Mouse (Mus musculus) stomach, postnatal 0 days (tissue): ENCODE measurements around the gene Arpp21. TPM values are rescaled to one million over a fixed set of nuclear protein-coding genes. Genes with fewer than 3 reads are reported as not detected.

Experiments used
- ATAC-seq: fragments of 200-750 bp; cut with Nextera tagmentation; 2 replicates; pipeline ENCODE4 v1.8.0; 2017; ENCODE audit not compliant: low FRiP score, low TSS enrichment
- DNase-seq: peaks from one replicate; pipeline ENCODE4 v3.0.0-alpha.2; 2016; ENCODE audit warnings: low spot score
- H3K27ac ChIP-seq: fragments of 300-500 bp; sonication (generic); replicated peaks from 2 replicates; pipeline ENCODE4 v1.5.1; 2014; ENCODE audit warnings: mild to moderate bottlenecking, control low read depth
- H3K27me3 ChIP-seq: fragments of 300-500 bp; sonication (generic); 2 replicates; pipeline ENCODE4 v1.6.1; 2014; ENCODE audit warnings: low read length; ENCODE audit not compliant: control insufficient read depth, insufficient read depth
- H3K36me3 ChIP-seq: fragments of 300-500 bp; sonication (generic); 2 replicates; pipeline ENCODE4 v1.6.1; 2014; ENCODE audit warnings: low read length, mixed read lengths; ENCODE audit not compliant: control insufficient read depth, insufficient read depth
- H3K4me1 ChIP-seq: fragments of 300-500 bp; sonication (generic); replicated peaks from 2 replicates; pipeline ENCODE4 v1.6.1; 2014; ENCODE audit warnings: antibody characterized with exemption; ENCODE audit not compliant: control insufficient read depth, insufficient read depth
- H3K4me2 ChIP-seq: fragments of 300-500 bp; sonication (generic); replicated peaks from 2 replicates; pipeline ENCODE4 v1.6.1; 2014; ENCODE audit warnings: low read depth, mild to moderate bottlenecking, control low read depth, moderate library complexity
- H3K4me3 ChIP-seq: fragments of 300-500 bp; sonication (generic); 2 replicates; pipeline ENCODE4 v1.5.1; 2014; ENCODE audit warnings: low read depth, low read length, control low read depth
- H3K9ac ChIP-seq: fragments of 300-500 bp; sonication (generic); 2 replicates; pipeline ENCODE4 v1.6.1; 2014; ENCODE audit warnings: mild to moderate bottlenecking, low read length, control low read depth, mixed read lengths
- H3K9me3 ChIP-seq: fragments of 300-500 bp; sonication (generic); 2 replicates; pipeline ENCODE4 v1.6.1; 2016; ENCODE audit warnings: low read length; ENCODE audit not compliant: control insufficient read depth
- CTCF ChIP-seq: IDR thresholded peaks from 2 replicates; pipeline ENCODE4 v1.5.1; 2016; ENCODE audit warnings: antibody characterized with exemption, low read depth, mild to moderate bottlenecking, moderate library complexity
- EP300 ChIP-seq: optimal IDR thresholded peaks from 2 replicates; pipeline ENCODE3; 2016; ENCODE audit warnings: antibody characterized with exemption
- WGBS: fragments of 180-500 bp; shearing (Covaris S2); extraction: QIAGEN DNeasy Blood & Tissue Kit; methylation state at CpG from one replicate; pipeline ENCODE4 v1.1.7; 2014; 5-methylcytosine and 5-hydroxymethylcytosine counted together
- polyA plus RNA-seq: library from polyadenylated mRNA; unstranded; fragments of >200 nt; fragmentation: Nextera tagmentation; extraction: Ambion mirVana; gene quantifications from 2 replicates; pipeline ENCODE4 v1.2.1, GENCODE M21; 2015

Arpp21 gene
- polyA plus RNA-seq, 1 experiment from 2014 or later: 1.2 TPM

DNA sequence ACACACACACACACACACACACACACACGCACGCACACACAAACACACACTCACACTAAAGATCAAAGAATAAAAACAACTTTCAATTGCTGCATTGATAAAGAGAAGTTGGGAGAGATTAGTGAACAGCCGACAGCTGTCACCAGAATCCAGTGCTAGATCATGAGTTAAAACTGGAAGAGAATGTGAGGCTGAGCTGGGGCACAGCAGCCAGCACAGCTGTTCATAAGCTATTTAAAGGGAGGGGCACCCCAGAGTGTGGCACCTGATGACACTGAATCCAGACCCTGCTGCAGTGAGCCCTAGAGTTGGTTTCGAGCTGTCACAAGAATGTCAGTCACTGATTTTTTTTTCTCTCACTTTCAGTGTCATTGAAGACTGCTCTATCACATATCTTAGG, 14.0 kb upstream of the Arpp21 start:
- TF ChIP-seq EP300 (no peak), CTCF (no peak)

DNA sequence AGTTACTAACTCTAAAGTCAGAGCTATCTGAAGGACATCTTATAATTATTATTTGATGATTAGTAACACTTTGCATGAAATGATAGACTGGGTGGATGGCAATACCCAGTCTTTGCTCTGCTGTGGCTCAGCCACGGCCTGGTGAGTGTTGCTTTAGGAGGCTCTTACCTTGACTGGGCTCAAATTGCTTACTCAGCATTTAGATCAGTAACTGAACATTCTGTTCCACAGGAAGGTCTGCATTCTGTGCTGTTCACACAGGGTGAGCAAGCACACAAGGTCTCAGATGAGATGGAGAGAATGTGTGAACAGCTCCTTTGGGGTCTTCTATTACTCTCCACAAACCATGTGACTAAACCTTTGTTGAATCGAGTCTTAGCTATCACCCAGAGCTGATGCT, 11.4 kb upstream of the Arpp21 start:
- Histone ChIP-seq H3K9me3 (no peaks in the 10 kb centered on the region), H3K27me3 (no peaks in the 10 kb centered on the region), H3K9ac (no peak overlapping the region), H3K27ac (no peak overlapping the region), H3K4me2 (no peak overlapping the region), H3K4me1 (no peaks in the 10 kb centered on the region), H3K4me3 (no peak overlapping the region), H3K36me3 (no peaks in the 10 kb centered on the region)
- ATAC-seq (no peak), DNase-seq (no peak)
- 55% methylated on average over 2 of the region's 2 CpGs for WGBS
- TF ChIP-seq CTCF (no peak), EP300 (no peak)

More for the DNA sequence above, 14.0 kb upstream of the Arpp21 start:
- Histone ChIP-seq H3K4me2 (no peak overlapping the region), H3K9me3 (no peaks in the 10 kb centered on the region), H3K4me3 (no peak overlapping the region), H3K36me3 (no peaks in the 10 kb centered on the region), H3K4me1 (no peaks in the 10 kb centered on the region), H3K27ac (no peak overlapping the region), H3K9ac (no peak overlapping the region), H3K27me3 (no peaks in the 10 kb centered on the region)
- DNase-seq (no peak), ATAC-seq (no peak)
- WGBS: 69% methylated on average over 4 of the region's 4 CpGs

DNA sequence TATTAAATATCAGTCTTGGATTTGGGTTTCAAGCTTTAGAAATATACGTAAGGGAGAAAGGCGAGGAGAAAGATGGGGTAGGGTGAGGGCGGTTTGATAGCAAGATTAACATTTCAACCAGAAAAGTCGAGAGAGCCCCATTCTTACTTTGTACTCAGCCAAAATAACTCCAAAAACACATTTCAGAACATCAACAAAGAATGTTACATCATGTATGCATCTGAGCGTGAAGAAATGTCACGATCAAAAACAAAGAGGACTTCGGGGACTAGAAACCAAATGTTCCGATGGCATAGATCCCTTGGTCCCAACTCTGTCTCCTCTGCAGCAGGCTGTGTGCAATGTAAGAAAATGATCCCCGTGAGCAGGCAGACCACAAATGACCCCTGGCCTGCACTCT, 2.4 kb upstream of the Arpp21 start:
- ATAC-seq (no peak), DNase-seq (no peak)
- Histone ChIP-seq H3K9me3 (no peaks in the 10 kb centered on the region), H3K4me1 (no peaks in the 10 kb centered on the region), H3K27me3 (peaks cover 10% of the 10 kb centered on the region; the same call in 1 of the 2 replicates), H3K9ac (no peak overlapping the region), H3K4me2 (no peak overlapping the region), H3K36me3 (no peaks in the 10 kb centered on the region), H3K27ac (no peak overlapping the region), H3K4me3 (no peak overlapping the region)
- TF ChIP-seq EP300 (no peak), CTCF (no peak)
- 75% methylated on average over 9 of the region's 9 CpGs for WGBS

DNA sequence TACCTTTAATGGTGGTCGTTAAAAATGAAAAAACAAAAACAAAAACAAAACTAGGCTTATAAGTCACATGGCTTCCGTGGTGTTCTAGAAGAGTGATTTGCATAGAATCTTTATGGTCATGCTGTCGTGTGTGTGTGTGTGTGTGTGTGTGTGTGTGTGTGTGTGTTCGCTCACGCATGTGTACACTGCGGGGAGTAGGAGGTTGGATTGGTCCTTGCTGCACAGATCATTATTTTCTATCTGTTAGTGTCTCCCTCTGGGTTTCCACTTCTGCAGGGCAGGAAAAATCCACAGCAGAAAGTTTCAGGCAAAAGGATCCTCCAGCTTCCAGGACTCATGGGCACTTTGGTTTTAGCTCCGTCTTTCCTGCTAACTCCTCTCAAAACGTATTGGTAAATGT, 813 bp upstream of the Arpp21 start:
- peaks cover 10% of the 10 kb centered on the region; the same call in 1 of the 2 replicates for H3K27me3 ChIP-seq
- no peak overlapping the region for H3K4me3 ChIP-seq
- ATAC-seq (no peak), DNase-seq (no peak)
- no peak overlapping the region for H3K9ac ChIP-seq
- no peak overlapping the region for H3K4me2 ChIP-seq
- TF ChIP-seq EP300 (no peak), CTCF (no peak)
- WGBS: 80% methylated on average over 8 of the region's 8 CpGs
- no peak overlapping the region for H3K27ac ChIP-seq
- H3K9me3 ChIP-seq: no peaks in the 10 kb centered on the region
- H3K36me3 ChIP-seq: no peaks in the 10 kb centered on the region
- no peaks in the 10 kb centered on the region for H3K4me1 ChIP-seq

DNA sequence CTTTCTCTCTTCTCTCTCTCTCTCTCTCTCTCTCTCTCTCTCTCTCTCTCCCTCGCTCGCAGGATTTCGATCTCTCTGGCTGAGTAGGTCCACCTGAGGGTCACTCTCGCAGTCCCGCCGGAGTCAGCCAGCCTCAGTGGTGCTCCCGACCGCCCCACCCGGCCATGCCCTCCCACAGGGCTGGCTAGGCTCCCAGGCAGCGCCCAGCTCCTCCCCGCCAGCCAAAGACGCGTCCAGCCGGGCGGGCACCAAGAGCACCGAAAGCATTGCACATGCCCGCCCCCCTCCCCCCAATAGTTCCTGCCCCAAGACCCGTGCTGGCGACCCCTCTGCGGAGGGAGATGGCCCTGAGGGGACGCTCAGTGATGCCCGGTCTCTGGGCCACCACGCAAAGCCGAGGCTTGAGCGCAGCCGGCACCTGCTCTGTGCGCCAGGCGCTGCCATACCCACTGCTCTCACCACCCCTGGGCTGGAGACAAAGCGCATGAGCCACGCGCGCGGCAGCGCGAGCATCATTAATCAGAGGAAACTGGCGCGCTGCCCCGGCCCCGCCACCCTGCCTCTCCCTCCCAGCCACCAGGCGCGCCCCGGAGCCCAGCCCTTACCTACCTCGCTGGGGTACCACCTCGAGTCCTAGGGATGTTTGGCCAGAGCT, 570 bp downstream of the Arpp21 start:
- no peak overlapping the region for H3K27ac ChIP-seq
- TF ChIP-seq CTCF (no peak), EP300 (no peak)
- H3K27me3 ChIP-seq: peaks cover 10% of the 10 kb centered on the region; the same call in 1 of the 2 replicates
- WGBS: 3% methylated on average over 36 of the region's 44 CpGs
- DNase-seq: peak; percentile 23
- ATAC-seq: no peak; the same call in 1 of the 2 replicates
- no peak overlapping the region for H3K9ac ChIP-seq
- no peaks in the 10 kb centered on the region for H3K9me3 ChIP-seq
- H3K4me3 ChIP-seq: peak overlapping the region; percentile 18; the same call in 1 of the 2 replicates
- no peaks in the 10 kb centered on the region for H3K36me3 ChIP-seq
- peak overlapping the region; percentile 36 for H3K4me2 ChIP-seq
- no peaks in the 10 kb centered on the region for H3K4me1 ChIP-seq

DNA sequence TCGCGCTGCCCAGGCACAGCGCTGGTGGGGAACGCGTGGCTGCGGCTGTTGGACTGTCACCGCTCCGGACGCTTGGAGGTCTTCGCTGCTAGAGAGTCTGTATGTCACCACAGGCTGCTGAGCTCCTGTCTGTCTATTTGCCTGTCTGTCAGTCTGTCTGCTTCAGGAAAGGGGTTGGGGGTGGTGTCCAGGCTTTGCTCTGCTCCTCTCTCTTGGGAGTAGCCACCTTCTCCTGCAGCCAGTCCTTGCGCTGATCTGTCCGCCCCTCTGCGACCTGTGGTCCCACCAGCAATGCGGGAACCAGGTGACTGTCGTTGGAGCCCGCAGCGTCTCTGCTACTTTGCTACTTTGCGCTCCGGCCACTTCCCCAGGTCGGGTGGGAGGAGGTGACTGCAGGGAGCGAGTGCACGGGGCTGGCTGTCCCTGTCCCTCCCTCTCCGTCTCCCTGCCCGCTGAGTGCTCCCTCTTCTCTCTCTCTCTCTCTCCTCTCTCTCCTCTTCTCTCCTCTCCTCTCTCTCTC, 1.2 kb downstream of the Arpp21 start:
- 1% methylated on average over 24 of the region's 24 CpGs for WGBS
- DNase-seq: no peak
- H3K4me3 ChIP-seq: 0 out of 2 replicates have a peak overlapping the region, but pooled peaks have one; percentile 4
- no peak overlapping the region for H3K9ac ChIP-seq
- H3K27ac ChIP-seq: no peak overlapping the region
- H3K36me3 ChIP-seq: no peaks in the 10 kb centered on the region
- TF ChIP-seq EP300: no peak
- no peak for TF ChIP-seq CTCF
- no peak for ATAC-seq
- no peak overlapping the region; the same call in none of the 2 replicates for H3K4me2 ChIP-seq
- no peaks in the 10 kb centered on the region for H3K4me1 ChIP-seq
- H3K27me3 ChIP-seq: peaks cover 10% of the 10 kb centered on the region; the same call in 1 of the 2 replicates
- no peaks in the 10 kb centered on the region for H3K9me3 ChIP-seq
